Mouse (Mus musculus) intestine, embryonic 14.5 days (tissue): ENCODE data around the gene Hist2h2ab. TPM values are rescaled to one million over a fixed set of nuclear protein-coding genes. Genes with fewer than 3 reads are reported as not detected.

ENCODE experiments used
- ATAC-seq: fragments of 200-750 bp; cut with Nextera tagmentation; replicated peaks from 2 replicates; pipeline ENCODE4 v1.8.0; 2017; ENCODE audit warnings: low read depth, moderate number of reproducible peaks, moderate TSS enrichment, moderate library complexity; ENCODE audit not compliant: low FRiP score, low TSS enrichment
- DNase-seq: peaks from one replicate; pipeline ENCODE4 v3.0.0-alpha.2; 2018; ENCODE audit warnings: low spot score
- H3K27ac ChIP-seq: fragments of 300-500 bp; sonication (generic); 2 replicates; pipeline ENCODE4 v1.5.1; 2014; ENCODE audit warnings: low read depth, mild to moderate bottlenecking, control low read depth
- H3K27me3 ChIP-seq: fragments of 300-500 bp; sonication (generic); replicated peaks from 2 replicates; pipeline ENCODE4 v1.6.1; 2014; ENCODE audit warnings: low read length, control low read depth; ENCODE audit not compliant: control insufficient read depth, insufficient read depth
- H3K36me3 ChIP-seq: fragments of 300-500 bp; sonication (generic); 2 replicates; pipeline ENCODE4 v1.6.1; 2014; ENCODE audit warnings: low read length, control low read depth; ENCODE audit not compliant: control insufficient read depth, insufficient read depth
- H3K4me1 ChIP-seq: fragments of 300-500 bp; sonication (generic); replicated peaks from 2 replicates; pipeline ENCODE4 v1.6.1; 2014; ENCODE audit warnings: low read length, control low read depth, mixed read lengths; ENCODE audit not compliant: control insufficient read depth, insufficient read depth
- H3K4me2 ChIP-seq: fragments of 300-500 bp; sonication (generic); 2 replicates; pipeline ENCODE4 v1.6.1; 2014; ENCODE audit warnings: low read length
- H3K4me3 ChIP-seq: fragments of 300-500 bp; sonication (generic); 2 replicates; pipeline ENCODE4 v1.5.1; 2014; ENCODE audit warnings: low read depth, low read length, control low read depth, mixed read lengths
- H3K9ac ChIP-seq: fragments of 300-500 bp; sonication (generic); 2 replicates; pipeline ENCODE4 v1.6.1; 2014; ENCODE audit warnings: mild to moderate bottlenecking, low read length
- H3K9me3 ChIP-seq: fragments of 300-500 bp; sonication (generic); 2 replicates; pipeline ENCODE4 v1.6.1; 2016; ENCODE audit warnings: low read length, control low read depth; ENCODE audit not compliant: control insufficient read depth
- WGBS: fragments of 180-500 bp; shearing (Covaris S2); extraction: QIAGEN DNeasy Blood & Tissue Kit; methylation state at CpG from one replicate; pipeline ENCODE4 v1.1.7; 2014; 5-methylcytosine and 5-hydroxymethylcytosine counted together
- polyA plus RNA-seq: library from polyadenylated mRNA; unstranded; fragments of >200 nt; fragmentation: Nextera tagmentation; extraction: Ambion mirVana; gene quantifications from 2 replicates; pipeline ENCODE4 v1.2.1, GENCODE M21; 2014

Hist2h2ab gene
- polyA plus RNA-seq, 1 experiment from 2014 or later: 1.3 TPM

DNA sequence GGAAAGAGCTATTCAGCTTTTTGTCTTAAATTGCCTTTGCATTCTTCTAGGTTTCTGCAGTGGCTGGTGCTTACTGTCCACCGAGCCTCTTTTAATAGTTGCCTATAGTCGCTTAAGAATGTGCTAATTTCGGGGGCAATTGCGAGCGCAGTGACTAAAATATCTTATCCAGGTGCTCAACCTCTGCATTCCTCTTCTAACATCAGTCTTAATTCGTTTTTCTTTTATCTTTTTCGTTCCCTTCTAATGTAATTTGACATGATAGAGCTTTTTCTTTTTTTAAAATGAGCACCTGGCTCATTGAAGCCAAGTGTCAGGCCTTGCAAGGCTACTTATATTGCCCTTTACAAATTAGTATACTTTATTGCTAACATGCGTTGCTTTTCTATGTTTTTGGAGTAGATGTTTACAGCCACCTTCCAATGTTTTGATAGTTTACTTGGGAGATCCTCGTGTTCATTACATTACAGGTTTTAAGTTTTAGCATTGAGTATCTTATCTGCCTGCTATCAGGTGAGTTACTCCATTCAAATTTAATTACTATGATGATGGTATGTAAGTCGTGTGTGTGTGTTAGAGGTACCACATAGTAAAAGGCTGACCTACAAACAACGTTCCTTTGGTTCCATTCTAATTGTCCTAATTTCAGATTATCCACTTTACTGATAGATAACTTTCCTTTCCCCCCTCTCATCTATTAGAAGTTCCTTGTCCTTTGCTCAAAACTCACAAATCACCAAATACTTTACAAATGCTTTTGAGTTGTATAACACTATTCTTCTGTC is 27.9 kb downstream of the Hist2h2ab start:
- H3K27ac ChIP-seq: peak overlapping the region; percentile 77

DNA sequence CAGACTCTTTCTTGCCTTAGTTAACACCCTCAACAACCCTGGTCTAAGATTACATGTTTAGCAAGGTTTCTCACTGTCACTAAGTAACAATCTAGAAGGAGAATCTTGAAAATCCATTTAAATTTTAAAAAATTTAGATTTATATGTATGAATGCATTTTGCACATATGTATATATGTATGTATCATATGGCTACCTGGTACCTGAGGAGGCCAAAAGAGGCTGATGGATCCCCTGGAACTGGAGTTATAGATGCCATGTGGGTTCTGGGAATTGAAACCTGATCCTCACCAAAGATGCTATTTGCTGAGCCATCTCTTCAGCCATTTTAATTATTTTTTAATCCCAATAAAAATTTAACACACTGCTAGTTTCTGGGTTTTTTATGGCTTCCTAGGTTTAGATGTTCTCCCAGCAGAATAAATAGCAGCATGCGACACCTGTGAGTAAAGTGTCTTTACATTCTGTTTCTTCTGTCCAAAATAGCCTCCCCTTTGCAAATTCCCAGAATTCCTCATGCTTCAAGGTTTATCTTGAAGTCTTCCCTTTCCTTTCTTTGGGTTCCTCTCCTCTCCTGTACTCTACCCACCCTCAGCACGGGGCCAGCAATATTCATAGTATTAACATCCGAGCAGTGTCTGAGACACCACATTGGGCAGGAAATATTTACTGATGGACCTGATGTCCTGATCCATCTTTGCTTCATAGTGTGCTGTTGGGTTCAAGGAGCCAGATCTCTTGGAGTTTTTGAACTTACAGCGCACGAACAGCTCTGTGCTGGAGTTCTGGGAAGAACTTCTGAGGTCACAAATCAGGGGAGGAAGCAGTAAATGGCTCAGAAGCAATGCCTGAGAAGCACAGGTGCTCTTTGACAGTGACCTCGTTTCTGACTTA is 28.7 kb downstream of the Hist2h2ab start:
- H3K4me1 ChIP-seq: peaks cover 14% of the 10 kb centered on the region; the same call in 1 of the 2 replicates
- peak overlapping the region; percentile 77; the same call in 1 of the 2 replicates for H3K27ac ChIP-seq
- ATAC-seq (no peak), DNase-seq (no peak)
- no peaks in the 10 kb centered on the region for H3K36me3 ChIP-seq
- peak overlapping the region; percentile 56 for H3K4me2 ChIP-seq
- H3K27me3 ChIP-seq: no peaks in the 10 kb centered on the region
- WGBS: 32% methylated on average over 6 of the region's 6 CpGs
- H3K9ac ChIP-seq: peak overlapping the region; percentile 62
- H3K9me3 ChIP-seq: no peaks in the 10 kb centered on the region
- peak overlapping the region; percentile 48 for H3K4me3 ChIP-seq

More for the DNA sequence above, 27.9 kb downstream of the Hist2h2ab start:
- no peaks in the 10 kb centered on the region for H3K36me3 ChIP-seq
- H3K4me2 ChIP-seq: peak overlapping the region; percentile 56
- 3% methylated on average over 11 of the region's 11 CpGs for WGBS
- no peaks in the 10 kb centered on the region for H3K27me3 ChIP-seq
- no peak for DNase-seq
- peak overlapping the region; percentile 62 for H3K9ac ChIP-seq
- no peak for ATAC-seq
- H3K4me1 ChIP-seq: peaks cover 14% of the 10 kb centered on the region; the same call in 1 of the 2 replicates
- H3K4me3 ChIP-seq: peak overlapping the region; percentile 48
- H3K9me3 ChIP-seq: no peaks in the 10 kb centered on the region

DNA sequence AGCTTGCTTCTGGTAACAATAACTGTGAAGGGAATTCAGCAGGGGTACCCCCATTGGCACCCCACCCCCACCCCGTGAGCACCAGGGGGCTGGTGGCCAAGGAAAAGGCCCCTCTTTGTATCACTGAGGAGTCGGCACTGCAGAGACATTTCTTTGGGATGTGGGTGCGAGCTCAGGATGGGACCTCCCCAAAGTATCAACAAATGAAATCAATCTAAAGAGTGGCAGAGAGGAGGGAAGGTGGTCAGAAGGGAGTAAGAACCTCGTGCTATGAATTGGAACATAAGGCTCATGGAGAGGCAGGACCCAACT is 29.3 kb downstream of the Hist2h2ab start:
- H3K4me3 ChIP-seq: peak overlapping the region; percentile 48; the same call in 1 of the 2 replicates
- WGBS: 54% methylated on average over 4 of the region's 4 CpGs
- 0 out of 2 replicates have a peak overlapping the region, but pooled peaks have one; percentile 43 for H3K27ac ChIP-seq
- H3K9ac ChIP-seq: no peak overlapping the region
- no peaks in the 10 kb centered on the region for H3K27me3 ChIP-seq
- no peaks in the 10 kb centered on the region for H3K36me3 ChIP-seq
- peaks cover 11% of the 10 kb centered on the region; the same call in 1 of the 2 replicates for H3K4me1 ChIP-seq
- no peaks in the 10 kb centered on the region for H3K9me3 ChIP-seq
- 0 out of 2 replicates have a peak overlapping the region, but pooled peaks have one; percentile 56 for H3K4me2 ChIP-seq
- ATAC-seq (no peak), DNase-seq (no peak)

DNA sequence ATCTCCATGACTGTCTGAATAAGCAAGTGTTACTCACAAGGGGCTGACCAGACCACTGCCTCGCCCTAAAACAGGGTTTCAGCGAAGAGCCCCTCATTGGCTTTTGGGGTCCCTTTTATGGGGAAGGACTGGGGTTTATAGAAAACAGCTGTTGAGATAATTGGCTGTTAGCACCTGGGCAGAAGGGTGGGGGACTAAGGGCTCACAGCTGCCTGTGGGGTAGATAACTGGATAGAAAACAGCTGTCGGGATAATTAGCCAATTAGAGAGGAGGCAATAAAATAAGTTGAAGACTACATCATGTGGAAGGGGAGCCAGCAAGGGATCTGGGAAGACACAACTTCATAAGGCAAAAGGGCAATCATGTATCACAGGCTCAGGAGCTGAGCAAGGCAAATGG is 31.2 kb downstream of the Hist2h2ab start:
- 51% methylated on average over 3 of the region's 3 CpGs for WGBS
- Histone ChIP-seq H3K9ac (no peak overlapping the region), H3K4me1 (peaks cover 7% of the 10 kb centered on the region; the same call in 1 of the 2 replicates), H3K4me2 (no peak overlapping the region), H3K4me3 (no peak overlapping the region), H3K27ac (no peak overlapping the region), H3K9me3 (no peaks in the 10 kb centered on the region), H3K36me3 (no peaks in the 10 kb centered on the region), H3K27me3 (no peaks in the 10 kb centered on the region)
- ATAC-seq: no peak
- no peak for DNase-seq

DNA sequence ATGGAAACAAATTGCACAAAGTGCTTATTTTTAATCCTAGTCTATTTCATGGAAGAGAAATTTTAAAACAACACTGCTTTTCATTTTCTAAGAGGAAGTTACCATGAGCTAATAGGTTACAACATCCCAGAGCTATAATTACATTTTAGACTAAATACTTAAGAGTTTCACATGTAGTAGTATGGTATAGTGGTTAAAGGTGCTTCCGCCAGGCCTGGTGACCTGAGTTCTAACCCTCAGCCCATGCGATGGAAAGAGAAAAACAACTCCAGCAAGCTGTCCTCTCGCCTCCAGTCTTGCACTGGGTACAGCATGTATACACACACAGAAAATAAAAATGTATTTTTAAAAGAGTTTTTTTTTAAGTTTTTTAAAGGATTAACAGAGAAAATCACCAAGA is 32.1 kb downstream of the Hist2h2ab start:
- no peaks in the 10 kb centered on the region for H3K9me3 ChIP-seq
- H3K27me3 ChIP-seq: no peaks in the 10 kb centered on the region
- H3K9ac ChIP-seq: no peak overlapping the region
- ATAC-seq (no peak), DNase-seq (no peak)
- peaks cover 11% of the 10 kb centered on the region; the same call in 1 of the 2 replicates for H3K4me1 ChIP-seq
- no peak overlapping the region for H3K4me2 ChIP-seq
- no peak overlapping the region for H3K4me3 ChIP-seq
- H3K27ac ChIP-seq: no peak overlapping the region
- H3K36me3 ChIP-seq: no peaks in the 10 kb centered on the region
- WGBS: 81% methylated on average over 3 of the region's 3 CpGs

DNA sequence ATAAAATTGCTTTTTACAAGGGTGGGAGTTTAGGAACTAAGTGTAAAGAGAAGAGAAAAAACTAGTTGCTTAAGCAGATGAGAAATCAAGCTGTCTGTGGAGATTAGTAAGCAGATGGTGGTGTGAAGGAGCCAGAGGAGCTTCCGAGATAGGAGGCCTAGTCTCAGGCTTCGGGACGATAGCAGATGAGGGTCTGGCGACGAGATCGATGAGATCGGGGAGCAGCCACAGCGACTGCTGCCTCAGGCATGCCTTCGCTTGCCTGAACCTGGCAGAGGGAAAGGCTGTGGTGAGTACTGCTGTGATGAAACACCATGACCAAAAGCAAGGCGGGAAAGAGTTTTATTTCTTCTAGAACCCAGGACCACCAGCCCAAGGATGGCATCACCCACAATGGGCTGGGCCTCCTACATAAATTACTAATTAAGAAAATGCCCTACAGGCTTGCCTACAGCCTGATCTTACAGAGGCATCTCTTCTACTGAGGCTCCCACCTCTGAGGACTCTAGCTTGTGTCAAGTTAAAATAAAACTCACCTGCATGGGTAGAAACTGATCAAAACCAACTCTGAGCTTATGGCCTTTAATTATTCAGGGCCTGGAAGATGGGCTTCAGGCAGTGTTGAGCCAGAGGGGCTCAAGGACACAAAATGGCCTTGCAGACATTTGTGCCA is 35.2 kb downstream of the Hist2h2ab start:
- DNase-seq (no peak), ATAC-seq (no peak)
- Histone ChIP-seq H3K4me3 (no peak overlapping the region), H3K9me3 (no peaks in the 10 kb centered on the region), H3K27ac (no peak overlapping the region), H3K4me2 (no peak overlapping the region), H3K4me1 (0 out of 2 replicates have a peak, but pooled peaks cover 6% of the 10 kb centered on the region), H3K9ac (no peak overlapping the region), H3K27me3 (no peaks in the 10 kb centered on the region), H3K36me3 (no peaks in the 10 kb centered on the region)
- WGBS: 47% methylated on average over 10 of the region's 10 CpGs

DNA sequence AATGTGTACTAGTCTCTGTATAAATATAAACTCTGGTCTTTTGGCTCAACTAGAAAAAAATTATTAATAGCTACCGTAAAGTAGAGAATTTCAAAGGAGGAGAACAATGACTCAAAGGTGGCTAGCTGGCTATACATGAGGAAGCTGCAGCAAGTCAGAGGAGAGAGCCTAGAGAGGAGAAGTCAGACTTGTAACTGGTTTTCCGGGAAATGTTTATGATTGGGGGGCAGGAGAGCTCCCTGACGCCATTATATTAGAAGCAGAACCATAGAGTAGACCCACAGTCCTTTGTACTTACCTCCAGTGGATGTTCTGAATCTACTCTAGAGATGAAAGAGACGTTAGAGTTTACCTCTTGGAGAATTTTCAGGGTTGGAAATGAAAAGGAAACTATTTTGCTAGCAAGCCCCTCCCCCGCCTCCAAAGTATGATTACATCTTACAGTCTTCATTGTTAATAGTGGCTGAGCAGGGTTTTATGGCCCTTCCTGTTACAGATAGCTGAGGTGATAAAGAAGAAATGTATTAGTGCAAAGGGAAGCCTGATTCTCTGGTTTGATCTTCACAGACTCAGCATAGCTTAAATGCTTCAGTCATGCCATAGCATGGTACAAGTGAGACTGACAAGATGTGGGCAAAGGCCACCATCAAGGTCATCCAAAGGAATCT is 36.4 kb downstream of the Hist2h2ab start:
- 0 out of 2 replicates have a peak overlapping the region, but pooled peaks have one; percentile 6 for H3K27ac ChIP-seq
- no peaks in the 10 kb centered on the region for H3K27me3 ChIP-seq
- H3K4me2 ChIP-seq: peak overlapping the region; percentile 11; the same call in 1 of the 2 replicates
- DNase-seq: no peak
- H3K4me1 ChIP-seq: 0 out of 2 replicates have a peak, but pooled peaks cover 6% of the 10 kb centered on the region
- H3K4me3 ChIP-seq: no peak overlapping the region
- ATAC-seq: no peak
- H3K9ac ChIP-seq: no peak overlapping the region
- H3K9me3 ChIP-seq: no peaks in the 10 kb centered on the region
- WGBS: 59% methylated on average over 5 of the region's 5 CpGs
- no peaks in the 10 kb centered on the region for H3K36me3 ChIP-seq

DNA sequence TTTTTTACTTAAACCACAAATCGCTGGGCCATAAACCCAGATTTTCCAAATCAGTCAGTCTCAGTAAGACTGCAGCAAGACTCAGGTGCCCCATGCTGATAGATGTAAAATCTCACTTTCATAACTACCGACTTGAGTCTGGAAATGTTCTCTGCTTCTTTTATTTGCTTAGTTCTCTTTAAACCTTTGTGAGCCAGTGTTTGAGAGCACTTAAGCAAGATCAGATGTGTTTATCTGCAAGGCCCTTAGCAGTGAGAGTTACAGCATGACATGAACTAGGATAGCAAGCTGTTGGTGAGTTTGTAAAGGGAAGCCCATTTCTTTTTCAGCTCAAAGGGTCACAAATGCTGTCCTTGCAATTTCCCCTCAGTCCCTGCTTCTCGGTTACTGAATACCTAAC is 37.5 kb downstream of the Hist2h2ab start:
- WGBS: 70% methylated on average over 3 of the region's 3 CpGs
- ATAC-seq: no peak

More for the DNA sequence above, 37.5 kb downstream of the Hist2h2ab start:
- H3K9ac ChIP-seq: no peak overlapping the region
- H3K4me2 ChIP-seq: no peak overlapping the region
- H3K4me3 ChIP-seq: no peak overlapping the region
- no peaks in the 10 kb centered on the region for H3K27me3 ChIP-seq
- DNase-seq: no peak
- no peaks in the 10 kb centered on the region for H3K9me3 ChIP-seq
- no peaks in the 10 kb centered on the region for H3K36me3 ChIP-seq
- H3K27ac ChIP-seq: no peak overlapping the region
- peaks cover 14% of the 10 kb centered on the region for H3K4me1 ChIP-seq
